Comparison of ENCODE assay signal across 8 mouse cellular contexts in the genomic region with DNA sequence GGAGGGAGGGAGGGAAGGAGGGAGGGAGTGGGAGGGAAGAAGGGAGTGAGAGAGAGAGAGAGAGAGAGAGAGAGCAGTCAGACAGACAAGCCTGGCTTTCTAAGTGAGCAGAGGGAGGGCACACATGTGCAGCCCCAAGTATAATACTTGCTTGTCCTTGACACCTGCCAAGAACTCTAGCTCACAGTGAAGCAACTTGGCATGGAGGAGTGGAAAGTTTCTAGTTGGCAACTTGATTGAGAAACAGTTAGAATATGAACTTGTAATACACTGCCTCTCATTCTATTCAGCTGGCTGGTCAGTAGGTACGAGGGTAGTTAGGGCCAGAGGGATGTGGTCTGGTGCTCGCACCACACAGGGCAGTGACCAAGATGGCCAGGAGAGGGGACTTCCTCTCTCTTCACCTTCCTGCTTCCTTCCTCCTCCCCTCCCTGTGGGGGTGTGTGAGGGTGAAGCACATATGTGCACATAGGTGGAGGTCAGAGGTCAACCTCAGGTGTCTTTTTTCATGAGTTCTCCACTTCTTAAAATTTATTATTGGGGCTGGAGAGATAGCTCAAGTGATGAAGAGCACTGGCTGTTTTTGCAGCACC. TPM values are rescaled to one million over a fixed set of nuclear protein-coding genes. Genes with fewer than 3 reads are reported as not detected.
A peak's percentile ranks its signal among the peaks of the same experiment; 100 is the strongest.
DNase-seq lines count a peak whose midpoint lies in the region.

No protein-coding gene starts in this region.

- peak; percentile 54 for DNase-seq in gastrocnemius, postnatal 25 days
- DNase-seq in gastrocnemius, postnatal 10 days = no peak
- DNase-seq in ovary, adult 18-20 months (ENCODE audit: low spot score) = peak; percentile 59
- no peak for DNase-seq in ovary, postnatal 14 days (ENCODE audit: low spot score)
- DNase-seq in heart, postnatal 36 days = peak; percentile 27 to 56
- DNase-seq in embryo, embryonic 10.5 days (ENCODE audit: low spot score) = no peak
- DNase-seq in cerebellum, postnatal 36 days = no peak
- DNase-seq in cerebellum, adult 8-10 months = no peak

- intact Hi-C loops in heart, postnatal 36 days (cut with DNase I) = loop anchor here (2.0 kb wide), 1 partner anchor 19 kb away; no protein-coding TSS in a partner anchor

RNA-seq across cellular contexts. Expression of gene Ghdc, which starts 20.8 kb away (rescaled TPM):
- total RNA-seq in gastrocnemius, postnatal 25 days (2021) = 1 to 10 TPM; 4.8 to 4.9 TPM
- total RNA-seq in gastrocnemius, postnatal 10 days (2021) = 1 to 10 TPM; 7.7 to 8.4 TPM
- 1 to 10 TPM; 8.5 to 9.5 TPM for total RNA-seq in heart, postnatal 36 days (2021)

RNA-seq across cellular contexts. Expression of gene Hcrt, which starts 28.8 kb away (rescaled TPM):
- not detected for total RNA-seq in gastrocnemius, postnatal 25 days (2021)
- not detected for total RNA-seq in gastrocnemius, postnatal 10 days (2021)
- total RNA-seq in heart, postnatal 36 days (2021) = not detected

RNA-seq across cellular contexts. Expression of gene Kcnh4, which starts 31.8 kb away (rescaled TPM):
- not detected for total RNA-seq in gastrocnemius, postnatal 25 days (2021)
- not detected for total RNA-seq in gastrocnemius, postnatal 10 days (2021)
- not detected for total RNA-seq in heart, postnatal 36 days (2021)

RNA-seq across cellular contexts. Expression of gene Rab5c, which starts 53.5 kb away (rescaled TPM):
- total RNA-seq in gastrocnemius, postnatal 25 days (2021) = 10 to 100 TPM; 40.4 to 43.1 TPM
- 10 to 100 TPM; 63.0 to 64.7 TPM for total RNA-seq in gastrocnemius, postnatal 10 days (2021)
- 10 to 100 TPM; 54.3 to 62.1 TPM for total RNA-seq in heart, postnatal 36 days (2021)

RNA-seq across cellular contexts. Expression of gene Stat5b, which starts 59.0 kb away (rescaled TPM):
- 100 to 1,000 TPM in 1 of 2 experiments, 10 to 100 TPM in 1; 93.2 to 126 TPM for total RNA-seq in gastrocnemius, postnatal 25 days (2021)
- 100 to 1,000 TPM; 107 to 114 TPM for total RNA-seq in gastrocnemius, postnatal 10 days (2021)
- total RNA-seq in heart, postnatal 36 days (2021) = 10 to 100 TPM; 62.7 to 62.8 TPM

Comparison
In these comparisons a context has a peak if more than half of its experiments do, and no peak if none do; other contexts are left out.
1. DNase-seq: peak in gastrocnemius, postnatal 25 days (single experiment), ovary, adult 18-20 months (single experiment) and heart, postnatal 36 days (2 of 2); none in gastrocnemius, postnatal 10 days (single experiment), ovary, postnatal 14 days (single experiment), embryo, embryonic 10.5 days (single experiment), cerebellum, postnatal 36 days (0 of 2) and cerebellum, adult 8-10 months (single experiment).